Mouse (Mus musculus): ENCODE data around the gene Ptpro. TPM values are rescaled to one million over a fixed set of nuclear protein-coding genes. Genes with fewer than 3 reads are reported as not detected.

The Ptpro gene
- polyA plus RNA-seq (2012; rRNA removed), result 2.7 and 2.8 TPM in 2 replicates

DNA sequence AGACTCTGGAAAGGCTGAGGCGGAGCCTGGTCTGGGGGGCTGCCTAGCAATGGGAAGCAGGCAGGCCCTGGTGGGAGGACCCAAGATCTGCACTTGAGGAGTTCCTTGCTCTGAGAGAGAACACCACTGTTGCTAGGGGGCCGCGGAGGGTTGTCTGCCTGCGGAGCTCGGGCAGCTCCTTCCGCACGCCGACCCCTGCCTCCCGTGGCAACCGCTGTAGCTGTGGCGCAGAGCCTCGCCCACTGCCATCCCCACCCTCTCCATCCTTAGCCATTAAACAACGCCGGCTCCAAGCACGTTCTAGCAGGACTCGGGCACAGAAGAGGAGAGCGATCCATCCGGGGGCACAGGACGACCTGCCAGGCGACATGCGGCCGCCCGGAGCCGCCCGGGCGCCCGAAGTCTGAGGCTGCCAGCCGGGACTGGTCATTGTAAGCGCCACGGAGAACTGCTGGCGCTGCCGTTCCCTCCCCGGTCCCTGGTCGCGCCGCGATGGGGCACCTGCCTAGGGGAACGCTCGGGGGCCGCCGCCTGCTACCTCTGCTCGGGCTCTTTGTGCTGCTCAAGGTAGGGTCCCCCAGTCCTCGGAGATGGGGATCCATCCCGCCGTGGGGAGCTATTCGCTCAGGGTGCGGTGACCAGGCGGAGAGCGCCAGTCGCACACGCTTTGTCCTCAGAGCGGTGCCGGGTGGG is at the start of gene Ptpro:
Gene Ptpro (plus strand): TSS at position 126 of the 693 bp plus-strand sequence.
- H3K27ac ChIP-seq (ENCODE audit: control insufficient read depth, insufficient read depth, low read length), result no peak within 1 kb of the TSS
- no peaks in the 10 kb centered on the region for H3K4me1 ChIP-seq (replicated peaks; ENCODE audit: control insufficient read depth, insufficient read depth, low read length)
- 8% methylated on average over 53 of the region's 53 CpGs for WGBS
- TF ChIP-seq POLR2A (IDR thresholded peaks at IDR 0.05; ENCODE audit: control insufficient read depth, extremely low read depth, insufficient read depth, low read length, poor library complexity), result no peak
- no peak for TF ChIP-seq CTCF (IDR thresholded peaks at IDR 0.05; ENCODE audit: borderline replicate concordance, control insufficient read depth, extremely low read depth, insufficient read depth, low read length, poor library complexity)
- no peak within 1 kb of the TSS for H3K4me3 ChIP-seq (ENCODE audit: control insufficient read depth, insufficient read depth, low read length)
- DNase-seq, result no peak
- H3K27me3 ChIP-seq (ENCODE audit: control insufficient read depth, insufficient read depth, low read length), result no peaks in the 10 kb centered on the region; the same call in 1 of the 2 replicates
- H3K36me3 ChIP-seq (ENCODE audit: control insufficient read depth, insufficient read depth, low read length), result no peaks in the 10 kb centered on the region

DNA sequence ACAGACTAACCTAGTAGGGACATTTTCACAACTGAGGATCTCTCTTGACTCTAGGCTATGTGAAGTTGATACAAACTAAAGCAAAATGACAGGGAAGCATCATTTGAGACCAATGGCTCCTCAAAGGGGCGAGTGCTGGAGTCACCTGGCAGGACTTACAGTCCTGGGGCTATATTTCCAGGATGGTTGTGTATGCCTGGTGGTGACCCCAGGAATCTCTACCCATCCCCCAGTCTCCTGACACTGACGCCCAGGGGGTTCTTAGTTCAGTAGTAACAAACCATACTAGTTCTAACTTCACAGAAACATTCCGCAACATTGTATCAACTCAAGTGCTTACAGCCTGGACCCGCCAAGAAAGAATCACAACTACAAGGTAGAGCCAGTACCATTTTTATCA is 49.5 kb upstream of the Ptpro start:
- 95% methylated on average over 4 of the region's 4 CpGs for WGBS

DNA sequence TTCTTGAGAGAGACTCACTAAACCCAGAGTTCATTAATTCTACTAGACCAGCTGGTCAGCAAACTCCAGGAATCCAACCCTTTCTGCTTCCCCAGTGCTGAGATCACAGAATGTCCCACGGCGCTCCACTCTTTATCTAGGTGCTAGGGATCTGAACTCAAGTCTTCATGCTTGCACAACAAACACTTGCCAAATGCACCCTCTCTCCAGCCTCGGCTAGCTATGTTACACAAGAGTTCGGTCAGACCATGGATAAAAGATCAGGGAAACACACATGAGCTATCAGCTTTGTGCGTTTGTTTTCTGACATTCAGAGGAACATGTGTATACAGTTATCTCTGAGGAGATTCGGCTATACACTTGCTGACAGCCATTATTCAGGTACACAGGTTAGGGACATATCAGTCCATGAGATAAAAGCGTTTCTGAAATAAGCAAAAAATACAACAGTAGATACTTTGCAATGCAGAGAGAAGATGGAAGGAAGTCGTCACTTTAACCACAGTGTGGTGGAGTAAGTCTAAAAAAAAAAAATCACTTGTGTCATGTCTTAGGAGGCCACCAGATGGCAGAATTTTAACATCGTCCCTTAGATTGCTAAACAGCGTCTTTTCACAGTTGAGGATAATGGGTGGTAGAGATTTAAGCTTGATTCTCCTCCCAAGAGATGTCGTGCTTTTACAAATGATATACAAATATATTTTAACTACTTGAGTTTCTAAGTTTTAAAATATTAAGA is 46.3 kb upstream of the Ptpro start:
- DNase-seq, result no peak
- no peaks in the 10 kb centered on the region for H3K27me3 ChIP-seq (ENCODE audit: control insufficient read depth, insufficient read depth, low read length)
- 50% methylated on average over 11 of the region's 11 CpGs for WGBS
- no peaks in the 10 kb centered on the region for H3K4me1 ChIP-seq (replicated peaks; ENCODE audit: control insufficient read depth, insufficient read depth, low read length)
- TF ChIP-seq CTCF (IDR thresholded peaks at IDR 0.05; ENCODE audit: borderline replicate concordance, control insufficient read depth, extremely low read depth, insufficient read depth, low read length, poor library complexity) (no peak), POLR2A (IDR thresholded peaks at IDR 0.05; ENCODE audit: control insufficient read depth, extremely low read depth, insufficient read depth, low read length, poor library complexity) (no peak)
- no peaks in the 10 kb centered on the region for H3K36me3 ChIP-seq (ENCODE audit: control insufficient read depth, insufficient read depth, low read length)
- H3K4me3 ChIP-seq (ENCODE audit: control insufficient read depth, insufficient read depth, low read length), result no peak overlapping the region
- H3K27ac ChIP-seq (ENCODE audit: control insufficient read depth, insufficient read depth, low read length), result no peak overlapping the region

More for the DNA sequence above, 49.5 kb upstream of the Ptpro start:
- no peak for DNase-seq
- Histone ChIP-seq H3K36me3 (ENCODE audit: control insufficient read depth, insufficient read depth, low read length) (no peaks in the 10 kb centered on the region), H3K27me3 (ENCODE audit: control insufficient read depth, insufficient read depth, low read length) (no peaks in the 10 kb centered on the region), H3K4me1 (replicated peaks; ENCODE audit: control insufficient read depth, insufficient read depth, low read length) (no peaks in the 10 kb centered on the region), H3K27ac (ENCODE audit: control insufficient read depth, insufficient read depth, low read length) (no peak overlapping the region), H3K4me3 (ENCODE audit: control insufficient read depth, insufficient read depth, low read length) (no peak overlapping the region)
- no peak for TF ChIP-seq CTCF (IDR thresholded peaks at IDR 0.05; ENCODE audit: borderline replicate concordance, control insufficient read depth, extremely low read depth, insufficient read depth, low read length, poor library complexity)
- no peak for TF ChIP-seq POLR2A (IDR thresholded peaks at IDR 0.05; ENCODE audit: control insufficient read depth, extremely low read depth, insufficient read depth, low read length, poor library complexity)

GRCm38 (mm10) chr6:137207126-137207525 is 45.0 kb upstream of the Ptpro start:
- H3K27me3 ChIP-seq (ENCODE audit: control insufficient read depth, insufficient read depth, low read length), result no peaks in the 10 kb centered on the region
- no peak overlapping the region for H3K27ac ChIP-seq (ENCODE audit: control insufficient read depth, insufficient read depth, low read length)
- H3K36me3 ChIP-seq (ENCODE audit: control insufficient read depth, insufficient read depth, low read length), result no peaks in the 10 kb centered on the region
- DNase-seq, result no peak
- no peak overlapping the region for H3K4me3 ChIP-seq (ENCODE audit: control insufficient read depth, insufficient read depth, low read length)
- 96% methylated on average over 6 of the region's 6 CpGs for WGBS
- H3K4me1 ChIP-seq (replicated peaks; ENCODE audit: control insufficient read depth, insufficient read depth, low read length), result no peaks in the 10 kb centered on the region
- TF ChIP-seq POLR2A (IDR thresholded peaks at IDR 0.05; ENCODE audit: control insufficient read depth, extremely low read depth, insufficient read depth, low read length, poor library complexity) (no peak), CTCF (IDR thresholded peaks at IDR 0.05; ENCODE audit: borderline replicate concordance, control insufficient read depth, extremely low read depth, insufficient read depth, low read length, poor library complexity) (no peak)

DNA sequence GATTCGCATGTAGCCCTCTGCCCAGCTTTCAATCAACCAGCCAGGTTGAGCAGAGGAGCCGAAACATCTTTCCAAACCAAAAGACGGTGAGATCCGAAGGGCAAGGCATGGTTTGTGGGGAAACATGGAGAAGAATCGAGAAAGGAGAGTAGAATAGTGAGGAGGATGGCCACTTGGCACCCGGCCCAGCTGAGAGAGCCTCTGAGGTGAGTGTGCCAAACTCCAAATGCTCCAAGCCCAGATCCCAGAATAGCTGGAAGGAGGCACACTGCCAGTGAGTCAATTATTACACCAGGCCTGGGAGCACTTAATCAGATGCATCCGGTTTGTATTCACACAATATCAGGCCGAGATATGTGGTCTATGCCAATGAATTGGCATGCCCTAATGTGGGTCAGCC is 42.1 kb upstream of the Ptpro start:
- no peak for DNase-seq
- no peaks in the 10 kb centered on the region for H3K36me3 ChIP-seq (ENCODE audit: control insufficient read depth, insufficient read depth, low read length)
- 95% methylated on average over 8 of the region's 8 CpGs for WGBS
- no peaks in the 10 kb centered on the region for H3K4me1 ChIP-seq (replicated peaks; ENCODE audit: control insufficient read depth, insufficient read depth, low read length)
- no peak overlapping the region for H3K4me3 ChIP-seq (ENCODE audit: control insufficient read depth, insufficient read depth, low read length)
- H3K27me3 ChIP-seq (ENCODE audit: control insufficient read depth, insufficient read depth, low read length), result no peaks in the 10 kb centered on the region
- H3K27ac ChIP-seq (ENCODE audit: control insufficient read depth, insufficient read depth, low read length), result no peak overlapping the region
- TF ChIP-seq POLR2A (IDR thresholded peaks at IDR 0.05; ENCODE audit: control insufficient read depth, extremely low read depth, insufficient read depth, low read length, poor library complexity), result no peak
- TF ChIP-seq CTCF (IDR thresholded peaks at IDR 0.05; ENCODE audit: borderline replicate concordance, control insufficient read depth, extremely low read depth, insufficient read depth, low read length, poor library complexity), result no peak

GRCm38 (mm10) chr6:137210991-137211390 is 41.1 kb upstream of the Ptpro start:
- no peak overlapping the region for H3K27ac ChIP-seq (ENCODE audit: control insufficient read depth, insufficient read depth, low read length)
- no peaks in the 10 kb centered on the region for H3K36me3 ChIP-seq (ENCODE audit: control insufficient read depth, insufficient read depth, low read length)
- no peaks in the 10 kb centered on the region for H3K4me1 ChIP-seq (replicated peaks; ENCODE audit: control insufficient read depth, insufficient read depth, low read length)
- DNase-seq, result no peak
- H3K27me3 ChIP-seq (ENCODE audit: control insufficient read depth, insufficient read depth, low read length), result no peaks in the 10 kb centered on the region
- 92% methylated on average over 10 of the region's 10 CpGs for WGBS
- H3K4me3 ChIP-seq (ENCODE audit: control insufficient read depth, insufficient read depth, low read length), result no peak overlapping the region
- TF ChIP-seq POLR2A (IDR thresholded peaks at IDR 0.05; ENCODE audit: control insufficient read depth, extremely low read depth, insufficient read depth, low read length, poor library complexity), result no peak
